Mouse (Mus musculus): ENCODE measurements around the gene Lrrc4c.

- TF ChIP-seq GATA1 (IDR thresholded peaks at IDR 0.05; ENCODE audit: borderline replicate concordance, low read length) (no peak), FLI1 (IDR thresholded peaks at IDR 0.05; ENCODE audit: low read length) (no peak)
These were observed 1251.0 kb downstream of the Lrrc4c start for GRCm38 (mm10) chr2:97568954-97569353.
